Mouse (Mus musculus): Measurements from ENCODE around the gene 2210418O10Rik. TPM values are rescaled to one million over a fixed set of nuclear protein-coding genes. Genes with fewer than 3 reads are reported as not detected.
"Not testable (repeated sequence)": the region's sequence is repeated elsewhere in the genome, so short reads cannot be mapped to it uniquely, and the experiment has no call there.

Gene 2210418O10Rik
- total RNA-seq (2015; ENCODE audit: low replicate concordance) = 2.1 and 22.0 TPM in 2 replicates
- 1.3 and 3.0 TPM in 2 replicates for total RNA-seq (2017; ENCODE audit: low replicate concordance)

DNA sequence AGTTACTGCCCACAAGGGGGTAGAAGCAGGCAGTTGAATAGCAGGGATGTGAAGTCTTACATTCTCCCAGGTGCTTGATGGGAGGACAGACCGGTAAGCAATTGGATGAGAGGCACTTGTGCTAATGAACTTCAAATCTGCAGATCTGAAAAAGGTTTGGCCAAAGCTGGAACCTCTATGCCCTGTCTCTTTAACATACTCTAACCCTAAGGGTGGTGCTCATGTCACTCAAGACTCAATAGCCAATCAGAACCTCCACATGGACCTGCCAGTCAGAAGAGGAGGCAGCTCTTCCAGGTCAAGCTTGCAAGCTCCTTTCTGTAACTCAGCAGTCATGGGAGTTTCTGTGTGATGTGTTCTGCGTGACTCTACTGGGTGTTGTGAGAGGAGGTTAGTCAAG, at the start of gene 2210418O10Rik:
Gene 2210418O10Rik (plus strand): TSS at position 301 of the 400 bp plus-strand sequence.
- ATAC-seq (replicated peaks; ENCODE audit: low FRiP score, poor library complexity, severe bottlenecking) = not testable (repeated sequence)

DNA sequence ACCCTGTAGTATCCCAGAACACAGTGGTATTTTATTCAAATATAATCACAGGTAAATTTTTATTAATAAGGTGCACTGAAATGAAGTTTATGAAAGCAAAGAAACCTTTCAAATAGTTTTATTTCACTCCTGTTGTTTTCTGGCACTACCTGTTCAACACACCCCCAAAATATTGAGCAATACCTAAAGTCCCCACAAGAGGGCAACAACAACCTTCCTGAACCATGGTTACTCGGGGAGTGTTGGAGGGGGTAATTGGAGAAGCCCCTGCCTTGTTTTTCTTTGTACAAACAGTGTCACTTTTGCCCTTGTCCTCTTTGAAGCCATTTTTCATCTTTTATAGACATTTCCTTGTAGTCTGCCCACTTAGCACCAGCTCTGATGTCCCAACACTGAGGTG, 22.1 kb downstream of the 2210418O10Rik start:
- ATAC-seq (replicated peaks; ENCODE audit: low FRiP score, poor library complexity, severe bottlenecking) = not testable (repeated sequence)

Other genes with a start within 250 kb of the 2210418O10Rik start
- gene Gm2004, start 76.7 kb upstream of the 2210418O10Rik start, total RNA-seq (2015; ENCODE audit: low replicate concordance) = not detected in 2 replicates
- 0.23 TPM in 1 of 2 replicates, not detected in the other for gene Gm2004, start 76.7 kb upstream of the 2210418O10Rik start, total RNA-seq (2017; ENCODE audit: low replicate concordance)
- gene Gm11009, start 92.9 kb downstream of the 2210418O10Rik start, total RNA-seq (2015; ENCODE audit: low replicate concordance) = not detected in 2 replicates
- gene Gm11009, start 92.9 kb downstream of the 2210418O10Rik start, total RNA-seq (2017; ENCODE audit: low replicate concordance) = not detected in 2 replicates
- not detected in 2 replicates for gene Gm14435, start 197.0 kb downstream of the 2210418O10Rik start, total RNA-seq (2015; ENCODE audit: low replicate concordance)
- not detected in 2 replicates for gene Gm14435, start 197.0 kb downstream of the 2210418O10Rik start, total RNA-seq (2017; ENCODE audit: low replicate concordance)